Mouse (Mus musculus): ENCODE measurements at regions not wholly inside any gene's neighbourhood (a gene's known extent, or its start where the extent isn't known, plus 50 kb on each side); places are given as distances from the start of the nearest gene placed in this dataset.

DNA sequence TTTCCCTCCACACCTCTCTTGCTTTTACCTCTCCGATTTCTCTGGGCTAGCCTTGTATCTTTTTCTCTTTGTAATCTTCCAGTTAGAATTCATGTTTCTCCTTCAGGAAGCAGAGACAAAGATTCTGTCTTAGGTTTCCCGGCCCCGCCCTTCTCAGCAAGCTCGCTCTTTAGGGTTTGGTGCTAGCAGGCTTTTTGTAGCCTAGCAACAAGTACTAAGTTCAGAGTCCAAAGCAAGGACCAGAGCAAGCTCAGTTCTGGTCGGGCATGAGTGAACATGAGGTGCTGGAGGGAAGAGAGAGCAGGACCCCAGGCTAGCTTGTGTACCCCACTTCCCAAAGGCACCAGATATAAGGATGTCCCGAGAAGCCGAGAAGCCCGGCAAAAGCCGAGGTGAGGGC, 70.0 kb upstream of the 4931429L15Rik start:
- H3K27me3 ChIP-seq (ENCODE audit: control insufficient read depth, insufficient read depth, low read length) = no peaks in the 10 kb centered on the region

DNA sequence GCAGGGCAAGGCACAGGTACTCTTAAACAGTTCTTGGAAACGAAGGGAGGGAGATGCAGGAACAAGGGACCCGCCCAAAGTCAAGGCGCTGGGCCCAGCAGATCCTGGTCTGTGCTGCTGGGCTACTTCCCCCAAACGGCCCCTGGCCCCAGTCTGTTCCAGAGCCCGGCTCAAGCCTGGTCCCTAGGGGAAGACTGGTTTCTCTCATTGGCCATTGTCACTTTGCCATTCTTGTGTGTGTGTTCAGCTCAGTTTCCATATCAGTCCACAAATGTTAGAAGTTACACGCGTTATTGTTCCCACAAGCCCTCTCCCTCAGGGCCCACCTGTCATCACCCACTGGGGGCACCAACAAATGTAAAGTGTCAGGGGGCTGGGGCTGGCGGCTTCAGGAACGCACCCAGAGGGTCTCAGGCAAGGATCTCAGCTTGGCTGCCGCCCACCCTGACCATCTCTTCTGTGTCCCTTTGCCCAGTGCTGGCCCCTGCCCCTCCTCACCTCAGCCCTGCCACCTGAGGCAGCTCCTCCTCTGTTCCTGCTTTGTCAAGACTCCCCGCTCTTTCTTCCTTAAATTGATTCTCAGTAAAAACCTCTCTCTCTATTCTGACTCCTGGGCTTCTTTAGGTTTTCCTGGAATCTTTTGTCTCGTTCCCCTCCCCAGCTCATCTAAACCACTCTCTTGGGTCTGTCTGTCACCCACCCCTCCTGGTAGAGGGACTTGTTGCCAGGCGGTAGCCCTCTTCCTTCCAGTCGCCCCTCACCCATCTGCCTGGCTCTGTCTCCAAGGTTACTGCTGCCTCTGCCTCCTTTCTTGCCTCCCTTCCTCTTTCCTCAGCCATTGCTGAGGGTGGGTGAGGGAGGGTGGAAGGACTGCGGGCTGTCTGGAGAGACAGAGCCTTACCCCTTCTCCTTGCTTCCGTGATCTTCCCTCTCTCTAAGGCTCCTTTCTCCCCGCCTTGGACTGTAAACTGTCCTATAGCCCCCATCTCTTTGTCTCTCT, 69.2 kb upstream of the 4931429L15Rik start:
- TF ChIP-seq POLR2A (IDR thresholded peaks at IDR 0.05; ENCODE audit: control insufficient read depth, low read depth, low read length) (no peak), CTCF (IDR thresholded peaks at IDR 0.05; ENCODE audit: control insufficient read depth, insufficient read depth, insufficient replicate concordance, low read depth, low read length) (no peak)
- Histone ChIP-seq H3K27me3 (ENCODE audit: control insufficient read depth, insufficient read depth, low read length) (no peaks in the 10 kb centered on the region), H3K4me3 (ENCODE audit: control insufficient read depth, low read depth, low read length) (no peak overlapping the region)

More for the DNA sequence above, 70.0 kb upstream of the 4931429L15Rik start:
- peaks cover 10% of the 10 kb centered on the region for H3K4me1 ChIP-seq (ENCODE audit: control insufficient read depth, insufficient read depth, low read length)
- TF ChIP-seq CTCF (IDR thresholded peaks at IDR 0.05; ENCODE audit: control insufficient read depth, insufficient read depth, insufficient replicate concordance, low read depth, low read length) (no peak), POLR2A (IDR thresholded peaks at IDR 0.05; ENCODE audit: control insufficient read depth, low read depth, low read length) (no peak)
- H3K4me3 ChIP-seq (ENCODE audit: control insufficient read depth, low read depth, low read length) = no peak overlapping the region
- H3K36me3 ChIP-seq (ENCODE audit: control insufficient read depth, insufficient read depth, low read length) = no peaks in the 10 kb centered on the region
- H3K27ac ChIP-seq (ENCODE audit: control insufficient read depth, insufficient read depth, low read depth, low read length) = no peak overlapping the region

DNA sequence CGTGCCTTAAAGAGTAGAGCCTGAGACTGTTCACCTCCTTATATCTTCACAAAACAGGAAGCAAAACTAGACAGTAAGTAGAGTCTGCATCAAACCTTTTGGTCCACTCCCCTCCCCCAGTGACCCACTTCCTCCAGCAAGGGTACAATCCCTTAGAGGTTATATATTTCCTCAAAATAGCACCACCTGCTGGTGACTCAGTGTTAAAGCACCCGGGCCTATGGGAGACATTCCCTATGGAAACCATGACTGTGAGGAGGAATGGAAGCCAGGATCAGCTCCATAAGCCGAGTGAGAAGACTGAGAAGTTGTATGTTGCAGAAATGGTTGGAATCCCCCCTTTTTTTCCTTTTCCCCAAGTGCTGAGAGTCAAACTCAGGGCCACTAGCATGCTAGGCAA, 66.5 kb upstream of the 4931429L15Rik start:
- H3K27ac ChIP-seq (ENCODE audit: control insufficient read depth, insufficient read depth, low read depth, low read length) = no peak overlapping the region
- no peaks in the 10 kb centered on the region for H3K27me3 ChIP-seq (ENCODE audit: control insufficient read depth, insufficient read depth, low read length)
- peaks cover 8% of the 10 kb centered on the region for H3K4me1 ChIP-seq (ENCODE audit: control insufficient read depth, insufficient read depth, low read length)
- H3K36me3 ChIP-seq (ENCODE audit: control insufficient read depth, insufficient read depth, low read length) = no peaks in the 10 kb centered on the region
- TF ChIP-seq CTCF (IDR thresholded peaks at IDR 0.05; ENCODE audit: control insufficient read depth, insufficient read depth, insufficient replicate concordance, low read depth, low read length) (peak; percentile 24; the same call in 1 of the 2 replicates), POLR2A (IDR thresholded peaks at IDR 0.05; ENCODE audit: control insufficient read depth, low read depth, low read length) (no peak)
- H3K4me3 ChIP-seq (ENCODE audit: control insufficient read depth, low read depth, low read length) = no peak overlapping the region

More for the DNA sequence above, 69.2 kb upstream of the 4931429L15Rik start:
- H3K36me3 ChIP-seq (ENCODE audit: control insufficient read depth, insufficient read depth, low read length) = no peaks in the 10 kb centered on the region
- H3K27ac ChIP-seq (ENCODE audit: control insufficient read depth, insufficient read depth, low read depth, low read length) = no peak overlapping the region
- H3K4me1 ChIP-seq (ENCODE audit: control insufficient read depth, insufficient read depth, low read length) = peaks cover 10% of the 10 kb centered on the region

DNA sequence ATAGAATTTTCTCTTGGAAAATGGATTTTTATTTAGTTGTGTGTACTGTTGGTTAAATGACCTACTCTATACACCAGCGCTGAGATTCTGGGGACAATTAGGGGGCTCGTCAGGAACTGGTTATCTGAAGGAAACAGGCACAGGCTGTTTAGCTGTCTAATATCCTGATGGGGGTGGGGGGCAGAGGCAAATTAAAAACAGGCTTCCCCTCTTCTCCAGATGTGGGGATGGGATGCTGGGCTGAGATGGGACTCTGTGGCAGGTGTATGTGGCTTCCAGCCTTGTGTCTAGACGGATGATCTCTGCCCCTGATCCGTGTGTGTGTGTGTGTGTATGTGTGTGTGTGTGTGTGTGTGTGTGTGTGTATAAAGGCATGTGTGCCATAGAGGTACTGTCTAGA, 61.6 kb upstream of the 4931429L15Rik start:
- H3K27me3 ChIP-seq (ENCODE audit: control insufficient read depth, insufficient read depth, low read length) = no peaks in the 10 kb centered on the region
- H3K4me1 ChIP-seq (ENCODE audit: control insufficient read depth, insufficient read depth, low read length) = peaks cover 4% of the 10 kb centered on the region; the same call in 1 of the 2 replicates
- no peaks in the 10 kb centered on the region for H3K36me3 ChIP-seq (ENCODE audit: control insufficient read depth, insufficient read depth, low read length)
- no peak overlapping the region for H3K27ac ChIP-seq (ENCODE audit: control insufficient read depth, insufficient read depth, low read depth, low read length)
- no peak for TF ChIP-seq CTCF (IDR thresholded peaks at IDR 0.05; ENCODE audit: control insufficient read depth, insufficient read depth, insufficient replicate concordance, low read depth, low read length)
- TF ChIP-seq POLR2A (IDR thresholded peaks at IDR 0.05; ENCODE audit: control insufficient read depth, low read depth, low read length) = no peak
- no peak overlapping the region for H3K4me3 ChIP-seq (ENCODE audit: control insufficient read depth, low read depth, low read length)

DNA sequence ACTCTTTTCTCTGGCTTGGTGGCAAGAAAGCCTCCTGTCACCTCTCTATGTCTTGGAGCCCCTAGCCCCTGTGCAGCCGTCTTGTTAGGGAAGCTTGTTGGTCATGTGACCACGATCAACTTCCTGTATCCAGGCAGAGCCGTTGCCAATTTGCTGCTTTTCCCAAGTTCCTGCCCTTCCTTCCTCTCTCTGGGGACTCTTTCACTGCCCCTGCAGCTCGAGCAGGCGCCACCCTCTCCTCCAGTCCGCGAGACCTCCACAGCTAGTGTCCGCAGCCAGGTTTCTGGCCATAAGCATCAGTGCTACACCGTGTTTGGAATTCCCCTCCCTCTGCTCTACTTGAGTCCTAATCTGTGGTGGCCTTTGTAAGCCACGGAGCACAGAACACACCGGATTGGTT, 59.7 kb upstream of the 4931429L15Rik start:
- Histone ChIP-seq H3K27ac (ENCODE audit: control insufficient read depth, insufficient read depth, low read depth, low read length) (no peak overlapping the region), H3K4me1 (ENCODE audit: control insufficient read depth, insufficient read depth, low read length) (peaks cover 4% of the 10 kb centered on the region; the same call in 1 of the 2 replicates), H3K27me3 (ENCODE audit: control insufficient read depth, insufficient read depth, low read length) (no peaks in the 10 kb centered on the region), H3K4me3 (ENCODE audit: control insufficient read depth, low read depth, low read length) (peak overlapping the region; percentile 15), H3K36me3 (ENCODE audit: control insufficient read depth, insufficient read depth, low read length) (no peaks in the 10 kb centered on the region)
- TF ChIP-seq CTCF (IDR thresholded peaks at IDR 0.05; ENCODE audit: control insufficient read depth, insufficient read depth, insufficient replicate concordance, low read depth, low read length) (no peak), POLR2A (IDR thresholded peaks at IDR 0.05; ENCODE audit: control insufficient read depth, low read depth, low read length) (no peak)

DNA sequence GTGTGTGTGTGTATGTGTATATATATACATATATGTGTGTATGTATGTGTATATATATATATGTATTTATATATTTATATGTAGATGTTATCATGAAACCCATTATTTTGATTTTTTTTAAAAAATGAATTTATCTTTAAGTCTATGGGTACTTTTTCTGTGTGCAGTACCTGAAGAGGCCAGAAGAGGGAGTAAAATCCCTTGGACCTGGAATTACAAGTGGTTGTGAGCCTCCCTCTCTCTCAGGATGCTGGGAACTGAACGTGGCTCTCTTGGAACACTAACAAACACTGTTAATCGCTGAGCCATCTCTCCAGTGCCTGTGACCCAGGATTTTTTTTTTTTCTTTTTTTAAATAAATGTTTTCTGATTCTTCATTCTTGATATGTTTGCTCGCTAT, 58.6 kb upstream of the 4931429L15Rik start:
- Histone ChIP-seq H3K36me3 (ENCODE audit: control insufficient read depth, insufficient read depth, low read length) (no peaks in the 10 kb centered on the region), H3K4me3 (ENCODE audit: control insufficient read depth, low read depth, low read length) (no peak overlapping the region), H3K27ac (ENCODE audit: control insufficient read depth, insufficient read depth, low read depth, low read length) (no peak overlapping the region), H3K27me3 (ENCODE audit: control insufficient read depth, insufficient read depth, low read length) (no peaks in the 10 kb centered on the region), H3K4me1 (ENCODE audit: control insufficient read depth, insufficient read depth, low read length) (peaks cover 4% of the 10 kb centered on the region; the same call in 1 of the 2 replicates)
- TF ChIP-seq POLR2A (IDR thresholded peaks at IDR 0.05; ENCODE audit: control insufficient read depth, low read depth, low read length) (no peak), CTCF (IDR thresholded peaks at IDR 0.05; ENCODE audit: control insufficient read depth, insufficient read depth, insufficient replicate concordance, low read depth, low read length) (no peak)

All from testis, adult 2 months (tissue).